Mouse (Mus musculus): ENCODE data around the gene Mtrr. TPM values are rescaled to one million over a fixed set of nuclear protein-coding genes. Genes with fewer than 3 reads are reported as not detected.

Mtrr gene
- 11.9 TPM for polyA plus RNA-seq (2012; fragmentation: generic; extraction: Trizol)
- long read RNA-seq, experiment 1, partial matches to known transcripts = 4 of 5 reads
- long read RNA-seq, experiment 1, other reads (novel, unspliced or antisense) = 0 of 5 reads
- long read RNA-seq, experiment 2, transcript Mtrr-201 (15 exons, 3,692 nt) = major isoform, 62 of 114 reads
- long read RNA-seq, experiment 2, transcript Mtrr-208 (14 exons, 2,728 nt) = minor isoform, 7 of 114 reads
- long read RNA-seq, experiment 2, partial matches to known transcripts = 7 of 114 reads
- long read RNA-seq, experiment 2, other reads (novel, unspliced or antisense) = 33 of 114 reads

GRCm38 (mm10) chr13:68581747-68582516 is at the start of gene Mtrr, which contains the start of gene Fastkd3:
Gene Mtrr (minus strand): TSS chr13:68582149.
Gene Fastkd3 (plus strand): TSS chr13:68582234.
- H3ac ChIP-seq (ENCODE audit: control insufficient read depth, insufficient read length, low read depth) = peak within 1 kb of the TSS; percentile 91
- H3K79me3 ChIP-seq (ENCODE audit: low read depth) = peaks cover 31% of the 10 kb centered on the region
- peaks cover 47% of the 10 kb centered on the region for H3K79me2 ChIP-seq (ENCODE audit: control insufficient read depth, insufficient read depth)
- peak within 1 kb of the TSS; percentile 63 for H3K4me3 ChIP-seq (ENCODE audit: insufficient read depth, poor library complexity, severe bottlenecking)
- no peak for TF ChIP-seq MYOG (IDR thresholded peaks at IDR 0.05; ENCODE audit: control insufficient read depth, extremely low read depth, insufficient read length)
- TF ChIP-seq MAX (IDR thresholded peaks at IDR 0.05) = peak; percentile 70
- H3K27me3 ChIP-seq (ENCODE audit: control insufficient read depth, insufficient read depth, insufficient read length) = no peaks in the 10 kb centered on the region
- H3K36me3 ChIP-seq (ENCODE audit: control insufficient read depth, insufficient read depth) = peaks cover 46% of the 10 kb centered on the region

GRCm38 (mm10) chr13:68627041-68627440 is 45.1 kb upstream of the Mtrr start:
- TF ChIP-seq MYOD1 (IDR thresholded peaks at IDR 0.05; ENCODE audit: control insufficient read depth, insufficient read length, low read depth) (no peak), CEBPB (IDR thresholded peaks at IDR 0.05; ENCODE audit: low read depth) (no peak), MYOG (IDR thresholded peaks at IDR 0.05; ENCODE audit: control insufficient read depth, extremely low read depth, insufficient read length) (no peak), MAX (IDR thresholded peaks at IDR 0.05) (no peak), CTCF (IDR thresholded peaks at IDR 0.05; ENCODE audit: control insufficient read depth, insufficient read depth, insufficient read length) (no peak), USF1 (IDR thresholded peaks at IDR 0.05; ENCODE audit: low read depth) (no peak), FOSL1 (IDR thresholded peaks at IDR 0.05; ENCODE audit: insufficient read depth, low read length, poor library complexity, severe bottlenecking) (no peak)
- Histone ChIP-seq H3K79me3 (ENCODE audit: low read depth) (no peaks in the 10 kb centered on the region), H3K27me3 (ENCODE audit: control insufficient read depth, insufficient read depth, insufficient read length) (peaks cover 4% of the 10 kb centered on the region), H3ac (ENCODE audit: control insufficient read depth, insufficient read length, low read depth) (no peak overlapping the region), H3K4me3 (ENCODE audit: insufficient read depth, poor library complexity, severe bottlenecking) (no peak overlapping the region), H3K36me3 (ENCODE audit: control insufficient read depth, insufficient read depth) (no peaks in the 10 kb centered on the region), H3K79me2 (ENCODE audit: control insufficient read depth, insufficient read depth) (no peaks in the 10 kb centered on the region)

DNA sequence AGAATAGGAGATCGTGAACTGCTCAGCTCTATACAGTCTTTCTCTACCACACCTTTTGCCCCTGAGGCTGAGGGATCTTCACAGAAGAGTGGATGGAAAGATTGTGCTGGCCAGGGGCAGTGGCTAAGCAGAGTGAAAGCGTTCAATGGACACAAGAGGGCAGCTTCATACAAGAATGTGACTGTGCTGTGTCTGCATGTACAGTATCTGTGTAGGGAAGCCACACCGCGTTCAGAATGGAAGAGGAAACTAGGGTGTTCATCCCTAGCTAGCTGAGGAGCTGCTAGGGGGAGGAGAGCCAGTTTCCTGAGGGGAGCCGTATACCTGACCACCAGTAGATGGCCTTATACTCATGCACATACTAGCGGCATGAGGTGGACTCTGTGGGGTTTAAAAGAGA is 40.8 kb upstream of the Mtrr start:
- Histone ChIP-seq H3K36me3 (ENCODE audit: control insufficient read depth, insufficient read depth) (no peaks in the 10 kb centered on the region), H3K4me3 (ENCODE audit: insufficient read depth, poor library complexity, severe bottlenecking) (no peak overlapping the region), H3K79me2 (ENCODE audit: control insufficient read depth, insufficient read depth) (no peaks in the 10 kb centered on the region), H3K27me3 (ENCODE audit: control insufficient read depth, insufficient read depth, insufficient read length) (peaks cover 4% of the 10 kb centered on the region), H3K79me3 (ENCODE audit: low read depth) (no peaks in the 10 kb centered on the region), H3ac (ENCODE audit: control insufficient read depth, insufficient read length, low read depth) (no peak overlapping the region)
- TF ChIP-seq MYOD1 (IDR thresholded peaks at IDR 0.05; ENCODE audit: control insufficient read depth, insufficient read length, low read depth) (no peak), CEBPB (IDR thresholded peaks at IDR 0.05; ENCODE audit: low read depth) (no peak), CTCF (IDR thresholded peaks at IDR 0.05; ENCODE audit: control insufficient read depth, insufficient read depth, insufficient read length) (no peak), MAX (IDR thresholded peaks at IDR 0.05) (no peak), MYOG (IDR thresholded peaks at IDR 0.05; ENCODE audit: control insufficient read depth, extremely low read depth, insufficient read length) (no peak), USF1 (IDR thresholded peaks at IDR 0.05; ENCODE audit: low read depth) (no peak), FOSL1 (IDR thresholded peaks at IDR 0.05; ENCODE audit: insufficient read depth, low read length, poor library complexity, severe bottlenecking) (no peak)

DNA sequence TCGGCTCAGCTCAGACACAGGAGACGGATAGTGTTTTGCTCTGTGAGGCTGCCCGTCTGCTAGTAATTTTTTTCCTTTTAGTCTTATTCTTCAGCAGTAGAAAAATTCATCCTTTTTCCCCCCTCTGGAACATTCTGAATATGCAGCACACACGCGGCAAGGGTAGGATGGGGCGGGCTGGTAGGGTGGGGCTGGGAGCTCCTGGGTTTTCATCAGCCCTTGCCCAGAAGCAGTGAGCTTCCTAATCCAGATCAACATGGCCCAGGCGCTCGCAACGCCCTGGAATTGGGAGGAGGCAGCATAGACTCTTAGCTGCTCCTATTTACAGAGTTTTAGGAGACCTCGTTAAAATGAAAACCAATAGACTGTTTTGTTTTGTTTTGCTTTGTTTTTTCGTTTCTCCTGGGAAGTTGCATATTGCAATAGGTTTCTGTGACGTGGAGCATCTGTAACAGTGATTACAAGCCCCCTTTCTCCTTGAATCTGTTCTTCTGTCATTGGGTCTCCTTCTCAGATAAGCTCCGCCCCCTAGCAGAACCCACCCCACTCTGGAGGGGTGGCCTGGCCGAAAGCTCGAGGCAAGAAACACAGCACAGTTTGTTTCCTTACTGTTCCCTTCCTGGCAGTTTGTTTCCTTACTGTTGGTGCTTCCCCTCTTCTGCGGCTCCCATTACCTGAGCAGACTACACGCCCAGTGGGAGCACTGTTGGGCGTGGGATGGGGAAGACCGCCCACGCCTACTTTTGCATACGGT is 25.9 kb upstream of the Mtrr start:
- TF ChIP-seq MYOG (IDR thresholded peaks at IDR 0.05; ENCODE audit: control insufficient read depth, extremely low read depth, insufficient read length) (no peak), USF1 (IDR thresholded peaks at IDR 0.05; ENCODE audit: low read depth) (no peak), MAX (IDR thresholded peaks at IDR 0.05) (no peak), MYOD1 (IDR thresholded peaks at IDR 0.05; ENCODE audit: control insufficient read depth, insufficient read length, low read depth) (no peak), CEBPB (IDR thresholded peaks at IDR 0.05; ENCODE audit: low read depth) (no peak), CTCF (IDR thresholded peaks at IDR 0.05; ENCODE audit: control insufficient read depth, insufficient read depth, insufficient read length) (no peak), FOSL1 (IDR thresholded peaks at IDR 0.05; ENCODE audit: insufficient read depth, low read length, poor library complexity, severe bottlenecking) (no peak)
- Histone ChIP-seq H3K36me3 (ENCODE audit: control insufficient read depth, insufficient read depth) (no peaks in the 10 kb centered on the region), H3ac (ENCODE audit: control insufficient read depth, insufficient read length, low read depth) (no peak overlapping the region), H3K27me3 (ENCODE audit: control insufficient read depth, insufficient read depth, insufficient read length) (peaks cover 6% of the 10 kb centered on the region), H3K4me3 (ENCODE audit: insufficient read depth, poor library complexity, severe bottlenecking) (no peak overlapping the region), H3K79me3 (ENCODE audit: low read depth) (no peaks in the 10 kb centered on the region), H3K79me2 (ENCODE audit: control insufficient read depth, insufficient read depth) (no peaks in the 10 kb centered on the region)

GRCm38 (mm10) chr13:68605689-68606126 is 23.8 kb upstream of the Mtrr start:
- no peak for TF ChIP-seq CTCF (IDR thresholded peaks at IDR 0.05; ENCODE audit: control insufficient read depth, insufficient read depth, insufficient read length)
- peak; percentile 82 for TF ChIP-seq USF1 (IDR thresholded peaks at IDR 0.05; ENCODE audit: low read depth)
- Histone ChIP-seq H3K36me3 (ENCODE audit: control insufficient read depth, insufficient read depth) (no peaks in the 10 kb centered on the region), H3K4me3 (ENCODE audit: insufficient read depth, poor library complexity, severe bottlenecking) (no peak overlapping the region), H3K79me3 (ENCODE audit: low read depth) (no peaks in the 10 kb centered on the region), H3K79me2 (ENCODE audit: control insufficient read depth, insufficient read depth) (no peaks in the 10 kb centered on the region), H3ac (ENCODE audit: control insufficient read depth, insufficient read length, low read depth) (no peak overlapping the region), H3K27me3 (ENCODE audit: control insufficient read depth, insufficient read depth, insufficient read length) (no peaks in the 10 kb centered on the region)
